Mouse (Mus musculus): ENCODE measurements around the gene Cngb1. TPM values are rescaled to one million over a fixed set of nuclear protein-coding genes. Genes with fewer than 3 reads are reported as not detected.

The Cngb1 gene
- polyA plus RNA-seq, 1 experiment, result 0.59 TPM

DNA sequence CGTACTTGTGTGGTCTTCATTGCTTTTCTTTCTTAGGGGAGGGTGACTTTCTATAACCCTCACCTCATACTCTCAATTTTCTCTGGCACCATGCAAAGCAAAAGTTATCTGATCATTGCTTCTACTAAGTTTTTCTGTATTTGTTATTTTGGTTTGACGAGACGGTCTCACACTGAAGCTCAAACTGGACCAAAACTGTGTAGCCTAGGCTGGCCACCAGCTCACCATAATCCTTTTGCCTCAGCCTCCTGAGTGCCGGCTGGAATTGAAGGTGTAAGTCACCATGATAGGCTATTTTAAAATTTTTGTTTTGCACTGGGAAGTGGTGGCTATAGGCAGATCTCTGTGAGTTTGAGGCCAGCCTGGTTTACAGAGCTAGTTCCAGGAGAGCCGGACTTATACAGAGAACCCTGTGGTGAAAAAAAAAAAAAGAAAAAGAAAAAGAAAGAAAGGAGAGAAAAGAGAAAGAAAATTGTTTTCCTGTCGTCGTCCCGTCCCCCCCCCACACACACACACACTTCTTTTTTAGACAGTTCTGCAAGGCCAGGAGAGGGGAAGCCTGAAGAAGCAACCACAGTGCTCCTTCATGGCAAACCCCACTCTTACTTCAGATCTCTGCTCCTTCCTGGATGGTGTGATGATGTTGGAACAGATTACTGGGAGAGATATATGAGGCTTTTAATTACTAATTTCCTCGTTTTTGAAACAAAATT is 102.9 kb downstream of the Cngb1 start:
- Histone ChIP-seq H3K27ac (ENCODE audit: insufficient read depth, low read depth, low read length) (no peak overlapping the region), H3K4me1 (ENCODE audit: control insufficient read depth, insufficient read depth, low read length) (no peaks in the 10 kb centered on the region), H3K4me3 (ENCODE audit: insufficient read depth, low read length) (no peak overlapping the region)
- no peak for TF ChIP-seq POLR2A (IDR thresholded peaks at IDR 0.05; ENCODE audit: borderline replicate concordance, low read depth, low read length)

DNA sequence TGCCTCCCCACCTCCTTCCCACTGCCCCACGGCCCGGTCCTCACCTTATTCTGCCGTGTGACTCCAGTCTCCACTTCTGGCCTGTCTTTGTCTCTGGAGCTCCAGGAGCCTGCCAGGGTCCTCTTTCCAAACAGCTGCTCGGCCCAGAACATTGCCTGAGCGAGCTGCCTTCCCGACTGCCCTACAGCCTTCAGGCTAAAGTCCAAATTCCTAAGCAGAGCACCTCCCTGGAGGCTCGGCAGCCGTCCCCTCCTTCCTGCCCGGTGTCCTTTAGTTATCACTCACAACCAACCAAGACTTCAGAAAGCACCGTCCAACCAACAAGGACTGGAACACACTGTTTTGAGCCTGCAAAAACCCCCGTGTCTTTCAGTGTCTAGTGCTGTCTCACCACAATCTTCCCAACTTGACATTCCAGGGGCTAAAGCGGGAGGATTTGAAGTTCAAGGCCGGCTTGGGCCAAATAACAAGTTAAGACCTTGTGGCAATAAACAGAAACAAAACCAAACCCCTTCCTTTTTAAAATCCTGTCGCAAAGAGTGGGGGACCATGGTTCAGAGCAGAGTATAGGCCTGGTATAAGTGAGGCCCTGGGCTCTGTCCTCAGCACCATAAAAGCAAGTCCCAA is 103.6 kb downstream of the Cngb1 start, which contains the start of gene Kifc3:
Gene Kifc3 (minus strand): TSS at position 164 of the 627 bp plus-strand sequence.
- Histone ChIP-seq H3K4me3 (ENCODE audit: insufficient read depth, low read length) (no peak within 1 kb of the TSS), H3K27ac (ENCODE audit: insufficient read depth, low read depth, low read length) (no peak within 1 kb of the TSS), H3K4me1 (ENCODE audit: control insufficient read depth, insufficient read depth, low read length) (no peaks in the 10 kb centered on the region)
- TF ChIP-seq POLR2A (IDR thresholded peaks at IDR 0.05; ENCODE audit: borderline replicate concordance, low read depth, low read length) (no peak), CTCF (IDR thresholded peaks at IDR 0.05; ENCODE audit: low read depth, low read length) (no peak)

DNA sequence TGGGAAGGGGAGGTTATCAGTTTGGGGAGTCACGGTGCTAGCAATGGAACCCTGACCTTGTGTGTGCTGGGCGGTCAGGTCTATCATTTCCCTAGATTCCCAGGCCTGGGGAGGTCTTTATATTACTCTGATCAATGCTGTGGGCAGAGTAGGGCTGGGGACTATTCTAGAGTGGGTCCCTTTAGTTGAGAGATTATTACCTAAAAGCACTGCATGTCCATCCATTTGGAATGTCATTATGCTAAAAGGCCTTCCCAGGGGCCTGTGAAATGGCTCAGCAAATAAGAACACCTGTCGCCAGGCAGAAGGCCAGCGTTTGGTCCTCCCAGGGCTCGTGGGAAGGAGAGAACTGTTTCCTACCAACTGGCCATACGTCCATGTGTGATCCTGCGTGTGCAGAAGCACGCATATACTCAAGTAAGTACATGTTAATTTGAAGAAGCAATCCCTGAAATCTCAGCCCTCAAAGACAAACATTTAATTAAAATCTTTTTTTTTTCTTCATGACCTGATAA is 104.3 kb downstream of the Cngb1 start:
- TF ChIP-seq POLR2A (IDR thresholded peaks at IDR 0.05; ENCODE audit: borderline replicate concordance, low read depth, low read length) (no peak), CTCF (IDR thresholded peaks at IDR 0.05; ENCODE audit: low read depth, low read length) (no peak)
- no peaks in the 10 kb centered on the region for H3K4me1 ChIP-seq (ENCODE audit: control insufficient read depth, insufficient read depth, low read length)
- H3K4me3 ChIP-seq (ENCODE audit: insufficient read depth, low read length), result no peak overlapping the region
- no peak overlapping the region for H3K27ac ChIP-seq (ENCODE audit: insufficient read depth, low read depth, low read length)

DNA sequence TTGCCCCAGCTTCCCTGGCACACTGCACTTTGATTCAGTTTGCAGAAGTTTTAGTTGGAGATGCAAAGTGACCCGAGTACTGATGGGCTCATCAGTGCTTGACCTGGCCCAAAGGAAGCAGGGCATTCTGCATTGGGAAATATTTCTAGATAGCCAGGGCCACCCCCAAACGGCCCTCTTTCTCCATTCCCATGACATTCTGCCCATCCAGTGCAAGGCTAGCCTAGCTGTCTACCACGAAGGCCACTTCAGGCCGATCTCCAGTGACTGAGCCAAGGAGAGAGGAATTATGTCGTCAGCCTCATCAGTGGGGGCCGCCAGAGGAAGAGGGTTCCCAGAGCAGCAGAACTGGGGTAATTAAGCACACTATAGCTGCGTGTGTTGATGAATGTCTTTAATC is 104.9 kb downstream of the Cngb1 start:
- Histone ChIP-seq H3K4me1 (ENCODE audit: control insufficient read depth, insufficient read depth, low read length) (no peaks in the 10 kb centered on the region), H3K27ac (ENCODE audit: insufficient read depth, low read depth, low read length) (no peak overlapping the region), H3K4me3 (ENCODE audit: insufficient read depth, low read length) (no peak overlapping the region)
- TF ChIP-seq POLR2A (IDR thresholded peaks at IDR 0.05; ENCODE audit: borderline replicate concordance, low read depth, low read length), result no peak
- no peak for TF ChIP-seq CTCF (IDR thresholded peaks at IDR 0.05; ENCODE audit: low read depth, low read length)

DNA sequence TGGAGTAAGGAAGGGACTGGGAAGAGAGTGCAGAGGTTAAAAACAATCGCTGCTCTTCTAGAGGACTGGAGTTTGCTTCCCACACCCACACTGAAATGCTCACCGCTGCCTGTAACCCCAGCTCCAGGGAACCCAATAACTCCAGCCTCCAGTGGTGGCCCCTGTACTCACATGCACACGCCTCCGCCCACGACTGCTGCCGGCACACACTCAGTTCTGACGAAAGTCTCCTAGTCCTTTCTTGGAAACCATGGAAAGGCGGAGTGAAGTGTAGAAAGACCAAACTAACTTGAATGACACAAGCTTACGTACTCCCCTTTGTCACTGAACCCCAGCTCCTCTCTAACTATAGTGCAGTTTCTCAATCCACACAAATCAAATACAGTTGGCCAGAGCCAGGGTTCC is 106.4 kb downstream of the Cngb1 start:
- no peak overlapping the region for H3K27ac ChIP-seq (ENCODE audit: insufficient read depth, low read depth, low read length)
- no peak overlapping the region for H3K4me3 ChIP-seq (ENCODE audit: insufficient read depth, low read length)
- TF ChIP-seq CTCF (IDR thresholded peaks at IDR 0.05; ENCODE audit: low read depth, low read length) (no peak), POLR2A (IDR thresholded peaks at IDR 0.05; ENCODE audit: borderline replicate concordance, low read depth, low read length) (no peak)
- H3K4me1 ChIP-seq (ENCODE audit: control insufficient read depth, insufficient read depth, low read length), result no peaks in the 10 kb centered on the region

DNA sequence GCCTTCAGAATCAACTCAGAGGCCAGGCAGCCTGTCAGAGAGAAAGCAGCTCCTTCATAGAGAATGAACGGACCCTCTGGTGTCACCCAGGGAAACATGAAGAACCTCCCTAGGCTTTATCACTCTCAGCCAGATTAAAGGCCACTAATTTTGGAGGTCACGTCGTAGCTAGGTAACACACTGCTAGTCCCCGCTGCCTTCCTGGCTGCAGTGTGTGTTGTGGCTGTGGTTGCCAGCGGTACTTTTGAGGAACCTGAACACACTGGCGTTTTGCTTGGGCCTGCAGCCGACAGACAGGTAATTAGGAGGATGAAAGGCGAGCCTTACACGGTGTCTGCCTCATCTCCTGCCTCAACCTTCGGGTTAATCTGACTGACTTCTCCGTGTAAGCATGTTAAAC is 110.7 kb downstream of the Cngb1 start:
- TF ChIP-seq CTCF (IDR thresholded peaks at IDR 0.05; ENCODE audit: low read depth, low read length) (no peak), POLR2A (IDR thresholded peaks at IDR 0.05; ENCODE audit: borderline replicate concordance, low read depth, low read length) (no peak)
- no peak overlapping the region for H3K27ac ChIP-seq (ENCODE audit: insufficient read depth, low read depth, low read length)
- H3K4me1 ChIP-seq (ENCODE audit: control insufficient read depth, insufficient read depth, low read length), result no peaks in the 10 kb centered on the region
- no peak overlapping the region for H3K4me3 ChIP-seq (ENCODE audit: insufficient read depth, low read length)

DNA sequence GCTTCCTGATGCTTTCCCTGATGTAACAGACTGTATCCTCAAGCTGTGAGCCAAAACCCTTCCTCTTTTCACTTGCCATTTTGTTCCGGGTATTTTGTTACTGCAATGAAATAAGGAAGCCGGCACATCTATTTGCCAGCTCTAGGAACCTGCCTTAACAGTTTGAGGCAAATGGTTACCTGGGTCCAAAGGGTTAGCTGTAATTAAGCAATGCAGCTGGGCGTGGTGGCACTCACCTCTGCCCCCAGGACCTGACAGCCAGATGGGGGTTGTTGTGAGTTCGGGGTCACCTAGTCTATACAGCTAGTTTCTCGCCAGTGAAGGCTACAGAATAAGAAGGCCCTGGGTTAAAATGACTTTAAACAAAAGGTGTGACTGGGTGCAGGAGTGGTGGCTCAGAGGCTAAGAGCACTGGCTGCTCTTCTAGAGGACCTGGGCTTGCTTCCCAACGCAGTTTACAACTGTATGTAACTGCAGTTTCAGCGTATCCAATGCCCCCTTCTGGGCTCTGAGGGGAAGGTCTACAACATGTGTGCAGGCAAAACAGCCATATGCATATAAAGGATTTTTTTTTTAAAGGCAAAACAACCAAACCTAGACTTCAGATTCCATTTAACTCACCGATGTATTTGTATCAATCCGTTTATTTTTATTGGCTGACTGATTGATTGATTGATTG is 114.7 kb downstream of the Cngb1 start:
- H3K27ac ChIP-seq (ENCODE audit: insufficient read depth, low read depth, low read length), result no peak overlapping the region
- TF ChIP-seq CTCF (IDR thresholded peaks at IDR 0.05; ENCODE audit: low read depth, low read length), result no peak
- TF ChIP-seq POLR2A (IDR thresholded peaks at IDR 0.05; ENCODE audit: borderline replicate concordance, low read depth, low read length), result no peak
- no peaks in the 10 kb centered on the region for H3K4me1 ChIP-seq (ENCODE audit: control insufficient read depth, insufficient read depth, low read length)
- H3K4me3 ChIP-seq (ENCODE audit: insufficient read depth, low read length), result no peak overlapping the region

Other genes with a start within 250 kb of the Cngb1 start
- 7.7 and 11.2 TPM in 2 replicates for gene Katnb1, start 225.4 kb downstream of the Cngb1 start, polyA plus RNA-seq (2012; ENCODE audit: insufficient read depth, insufficient read length, missing spikeins)
- 14.8 and 15.9 TPM in 2 replicates for gene Kifc3, start 103.8 kb downstream of the Cngb1 start, polyA plus RNA-seq (2012; ENCODE audit: insufficient read depth, insufficient read length, missing spikeins)
- gene Tepp, start 4.0 kb upstream of the Cngb1 start, polyA plus RNA-seq (2012; ENCODE audit: insufficient read depth, insufficient read length, missing spikeins), result not detected in 2 replicates
- 6.9 and 7.5 TPM in 2 replicates for gene Zfp319, start 25.4 kb upstream of the Cngb1 start, polyA plus RNA-seq (2012; ENCODE audit: insufficient read depth, insufficient read length, missing spikeins)
- gene Usb1, start 25.7 kb upstream of the Cngb1 start, polyA plus RNA-seq (2012; ENCODE audit: insufficient read depth, insufficient read length, missing spikeins), result 35.0 and 35.2 TPM in 2 replicates
- gene Mmp15, start 45.7 kb upstream of the Cngb1 start, polyA plus RNA-seq (2012; ENCODE audit: insufficient read depth, insufficient read length, missing spikeins), result not detected in 2 replicates
- gene Cfap20, start 128.3 kb upstream of the Cngb1 start, polyA plus RNA-seq (2012; ENCODE audit: insufficient read depth, insufficient read length, missing spikeins), result 42.8 and 45.7 TPM in 2 replicates
- gene Csnk2a2, start 183.5 kb upstream of the Cngb1 start, polyA plus RNA-seq (2012; ENCODE audit: insufficient read depth, insufficient read length, missing spikeins), result 64.5 and 66.5 TPM in 2 replicates
- not detected in 2 replicates for gene Ccdc113, start 227.5 kb upstream of the Cngb1 start, polyA plus RNA-seq (2012; ENCODE audit: insufficient read depth, insufficient read length, missing spikeins)

Measured in bone marrow macrophage, adult 2 months (primary cell).